Mouse (Mus musculus) embryonic facial prominence, embryonic 11.5 days (tissue): ENCODE results near the gene Adamts3. TPM values are rescaled to one million over a fixed set of nuclear protein-coding genes. Genes with fewer than 3 reads are reported as not detected.

Experiments used
- ATAC-seq: fragments of 200-750 bp; cut with Nextera tagmentation; replicated peaks from 2 replicates; pipeline ENCODE4 v1.8.0; 2017; ENCODE audit warnings: low read depth; ENCODE audit not compliant: insufficient number of reproducible peaks, low FRiP score, low TSS enrichment
- DNase-seq: peaks from one replicate; pipeline ENCODE4 v3.0.0-alpha.2; 2015; ENCODE audit warnings: low spot score
- H3K27ac ChIP-seq: fragments of 300-500 bp; sonication (generic); replicated peaks from 2 replicates; pipeline ENCODE4 v1.5.1; 2014; ENCODE audit warnings: mild to moderate bottlenecking, low read depth, low read length, control low read depth
- H3K27me3 ChIP-seq: fragments of 300-500 bp; sonication (generic); 2 replicates; pipeline ENCODE4 v1.6.1; 2014; ENCODE audit warnings: mild to moderate bottlenecking, low read length, moderate library complexity, mixed read lengths; ENCODE audit not compliant: control insufficient read depth, insufficient read depth
- H3K36me3 ChIP-seq: fragments of 300-500 bp; sonication (generic); replicated peaks from 2 replicates; pipeline ENCODE4 v1.6.1; 2014; ENCODE audit warnings: low read depth, mild to moderate bottlenecking, low read length, moderate library complexity, mixed read lengths; ENCODE audit not compliant: control insufficient read depth, insufficient read depth
- H3K4me1 ChIP-seq: fragments of 300-500 bp; sonication (generic); 2 replicates; pipeline ENCODE4 v1.6.1; 2014; ENCODE audit warnings: low read length, mixed read lengths; ENCODE audit not compliant: control insufficient read depth, insufficient read depth
- H3K4me2 ChIP-seq: fragments of 300-500 bp; sonication (generic); 2 replicates; pipeline ENCODE4 v1.6.1; 2014; ENCODE audit warnings: low read depth, mild to moderate bottlenecking, control low read depth, low read length, moderate library complexity
- H3K4me3 ChIP-seq: fragments of 300-500 bp; sonication (generic); 2 replicates; pipeline ENCODE4 v1.5.1; 2014; ENCODE audit warnings: low read depth, low read length, control low read depth
- H3K9ac ChIP-seq: fragments of 300-500 bp; sonication (generic); replicated peaks from 2 replicates; pipeline ENCODE4 v1.6.1; 2014; ENCODE audit warnings: mild to moderate bottlenecking, control low read depth, low read length
- H3K9me3 ChIP-seq: fragments of 300-500 bp; sonication (generic); replicated peaks from 2 replicates; pipeline ENCODE4 v1.6.1; 2016; ENCODE audit warnings: mild to moderate bottlenecking, low read length, inconsistent platforms, mixed read lengths; ENCODE audit not compliant: control insufficient read depth
- WGBS: fragments of 180-500 bp; shearing (Covaris S2); extraction: QIAGEN DNeasy Blood & Tissue Kit; methylation state at CpG from one replicate; pipeline ENCODE4 v1.1.7; 2014; 5-methylcytosine and 5-hydroxymethylcytosine counted together
- polyA plus RNA-seq: library from polyadenylated mRNA; unstranded; fragments of >200 nt; fragmentation: Nextera tagmentation; extraction: Ambion mirVana; gene quantifications from 2 replicates; pipeline ENCODE4 v1.2.1, GENCODE M21; 2014

Adamts3 gene
- polyA plus RNA-seq, 1 experiment from 2014 or later, result 5.7 TPM

GRCm38 (mm10) chr5:89728117-89728516 lies 155.0 kb downstream of the Adamts3 start:
- Histone ChIP-seq H3K27me3 (no peaks in the 10 kb centered on the region), H3K9me3 (no peaks in the 10 kb centered on the region), H3K4me1 (no peaks in the 10 kb centered on the region), H3K36me3 (no peaks in the 10 kb centered on the region), H3K4me3 (no peak overlapping the region), H3K27ac (no peak overlapping the region), H3K9ac (no peak overlapping the region), H3K4me2 (no peak overlapping the region)
- ATAC-seq (no peak), DNase-seq (no peak)
- 76% methylated on average over 3 of the region's 3 CpGs for WGBS

GRCm38 (mm10) chr5:89727497-89728057 lies 155.6 kb downstream of the Adamts3 start:
- H3K27ac ChIP-seq, result no peak overlapping the region
- no peaks in the 10 kb centered on the region for H3K9me3 ChIP-seq
- 86% methylated on average over 6 of the region's 6 CpGs for WGBS
- H3K9ac ChIP-seq, result no peak overlapping the region
- no peak overlapping the region for H3K4me2 ChIP-seq
- no peak for DNase-seq
- no peaks in the 10 kb centered on the region for H3K36me3 ChIP-seq
- H3K27me3 ChIP-seq, result no peaks in the 10 kb centered on the region
- H3K4me1 ChIP-seq, result no peaks in the 10 kb centered on the region
- no peak for ATAC-seq
- H3K4me3 ChIP-seq, result no peak overlapping the region

GRCm38 (mm10) chr5:89714552-89714951 lies 168.6 kb downstream of the Adamts3 start:
- DNase-seq, result peak; percentile 27
- WGBS, result 33% methylated on average over 2 of the region's 2 CpGs

GRCm38 (mm10) chr5:89711116-89711859 lies 171.8 kb downstream of the Adamts3 start:
- Histone ChIP-seq H3K9ac (no peak overlapping the region), H3K27me3 (no peaks in the 10 kb centered on the region), H3K27ac (no peak overlapping the region), H3K4me3 (no peak overlapping the region), H3K4me2 (no peak overlapping the region), H3K4me1 (no peaks in the 10 kb centered on the region), H3K9me3 (no peaks in the 10 kb centered on the region), H3K36me3 (no peaks in the 10 kb centered on the region)
- ATAC-seq (no peak), DNase-seq (no peak)
- WGBS, result 80% methylated on average over 7 of the region's 7 CpGs

More at GRCm38 (mm10) chr5:89714552-89714951, 168.6 kb downstream of the Adamts3 start:
- H3K4me2 ChIP-seq, result no peak overlapping the region
- H3K27me3 ChIP-seq, result no peaks in the 10 kb centered on the region
- ATAC-seq, result no peak
- no peak overlapping the region for H3K4me3 ChIP-seq
- H3K4me1 ChIP-seq, result no peaks in the 10 kb centered on the region
- H3K9ac ChIP-seq, result no peak overlapping the region
- no peaks in the 10 kb centered on the region for H3K9me3 ChIP-seq
- H3K36me3 ChIP-seq, result no peaks in the 10 kb centered on the region
- no peak overlapping the region for H3K27ac ChIP-seq

- ATAC-seq (no peak), DNase-seq (no peak)
- Histone ChIP-seq H3K36me3 (no peaks in the 10 kb centered on the region), H3K4me3 (no peak overlapping the region), H3K4me1 (no peaks in the 10 kb centered on the region), H3K27ac (no peak overlapping the region), H3K9ac (no peak overlapping the region), H3K9me3 (no peaks in the 10 kb centered on the region), H3K27me3 (no peaks in the 10 kb centered on the region), H3K4me2 (no peak overlapping the region)
- WGBS, result 60% methylated on average over 4 of the region's 4 CpGs
These were observed 173.7 kb downstream of the Adamts3 start for GRCm38 (mm10) chr5:89709459-89709858.

- no peak overlapping the region for H3K4me3 ChIP-seq
- H3K9me3 ChIP-seq, result no peaks in the 10 kb centered on the region
- H3K4me2 ChIP-seq, result no peak overlapping the region
- no peaks in the 10 kb centered on the region for H3K27me3 ChIP-seq
- no peaks in the 10 kb centered on the region for H3K36me3 ChIP-seq
- H3K4me1 ChIP-seq, result no peaks in the 10 kb centered on the region
- ATAC-seq (no peak), DNase-seq (peak; percentile 28)
- H3K9ac ChIP-seq, result no peak overlapping the region
- WGBS, result 44% methylated on average over 1 of the region's 1 CpGs
- no peak overlapping the region for H3K27ac ChIP-seq
These were observed 178.9 kb downstream of the Adamts3 start for GRCm38 (mm10) chr5:89704264-89704663.

GRCm38 (mm10) chr5:89701241-89702007 lies 181.7 kb downstream of the Adamts3 start:
- ATAC-seq (no peak), DNase-seq (no peak)
- Histone ChIP-seq H3K9ac (no peak overlapping the region), H3K36me3 (no peaks in the 10 kb centered on the region), H3K9me3 (no peaks in the 10 kb centered on the region), H3K4me3 (no peak overlapping the region), H3K4me2 (no peak overlapping the region), H3K27ac (no peak overlapping the region), H3K27me3 (no peaks in the 10 kb centered on the region), H3K4me1 (no peaks in the 10 kb centered on the region)
- 92% methylated on average over 9 of the region's 9 CpGs for WGBS

- Histone ChIP-seq H3K27me3 (no peaks in the 10 kb centered on the region), H3K27ac (no peak overlapping the region), H3K4me1 (no peaks in the 10 kb centered on the region), H3K4me2 (no peak overlapping the region), H3K9ac (no peak overlapping the region), H3K4me3 (no peak overlapping the region), H3K36me3 (no peaks in the 10 kb centered on the region), H3K9me3 (no peaks in the 10 kb centered on the region)
- DNase-seq, result no peak
- 95% methylated on average over 1 of the region's 1 CpGs for WGBS
- no peak for ATAC-seq
These were observed 195.3 kb downstream of the Adamts3 start for GRCm38 (mm10) chr5:89687826-89688225.
